Mouse (Mus musculus) limb, embryonic 15.5 days (tissue): ENCODE results near the gene Umps. TPM values are rescaled to one million over a fixed set of nuclear protein-coding genes. Genes with fewer than 3 reads are reported as not detected.

Experiments used
- ATAC-seq: fragments of 200-750 bp; cut with Nextera tagmentation; 2 replicates; pipeline ENCODE4 v1.8.0; 2017; ENCODE audit warnings: low read depth, moderate TSS enrichment; ENCODE audit not compliant: insufficient number of reproducible peaks, low FRiP score, low TSS enrichment
- H3K27ac ChIP-seq: fragments of 300-500 bp; sonication (generic); 2 replicates; pipeline ENCODE4 v1.5.1; 2015; ENCODE audit warnings: moderate library complexity, mild to moderate bottlenecking, inconsistent platforms
- H3K27me3 ChIP-seq: fragments of 300-500 bp; sonication (generic); 2 replicates; pipeline ENCODE4 v1.6.1; 2015; ENCODE audit warnings: inconsistent platforms
- H3K36me3 ChIP-seq: fragments of 300-500 bp; sonication (generic); 2 replicates; pipeline ENCODE4 v1.6.1; 2015; ENCODE audit warnings: inconsistent platforms
- H3K4me1 ChIP-seq: fragments of 300-500 bp; sonication (generic); 2 replicates; pipeline ENCODE4 v1.6.1; 2015; ENCODE audit warnings: inconsistent platforms
- H3K4me2 ChIP-seq: fragments of 300-500 bp; sonication (generic); 2 replicates; pipeline ENCODE4 v1.6.1; 2015; ENCODE audit warnings: mild to moderate bottlenecking, inconsistent platforms
- H3K4me3 ChIP-seq: fragments of 300-500 bp; sonication (generic); 2 replicates; pipeline ENCODE4 v1.5.1; 2015; ENCODE audit warnings: mild to moderate bottlenecking, inconsistent platforms
- H3K9ac ChIP-seq: fragments of 300-500 bp; sonication (generic); 2 replicates; pipeline ENCODE4 v1.6.1; 2015; ENCODE audit warnings: inconsistent platforms
- H3K9me3 ChIP-seq: fragments of 300-500 bp; sonication (generic); 2 replicates; pipeline ENCODE4 v1.6.1; 2016; ENCODE audit warnings: inconsistent platforms
- WGBS: fragments of 180-500 bp; shearing (Covaris S2); methylation state at CpG from one replicate; pipeline ENCODE4 v1.1.7; 2015; 5-methylcytosine and 5-hydroxymethylcytosine counted together
- polyA plus RNA-seq: library from polyadenylated mRNA; unstranded; fragments of >200 nt; fragmentation: Nextera tagmentation; extraction: Ambion mirVana; gene quantifications from 2 replicates; pipeline ENCODE4 v1.2.1, GENCODE M21; 2015

The Umps gene
- 43.7 and 43.9 TPM in 2 replicates for polyA plus RNA-seq

DNA sequence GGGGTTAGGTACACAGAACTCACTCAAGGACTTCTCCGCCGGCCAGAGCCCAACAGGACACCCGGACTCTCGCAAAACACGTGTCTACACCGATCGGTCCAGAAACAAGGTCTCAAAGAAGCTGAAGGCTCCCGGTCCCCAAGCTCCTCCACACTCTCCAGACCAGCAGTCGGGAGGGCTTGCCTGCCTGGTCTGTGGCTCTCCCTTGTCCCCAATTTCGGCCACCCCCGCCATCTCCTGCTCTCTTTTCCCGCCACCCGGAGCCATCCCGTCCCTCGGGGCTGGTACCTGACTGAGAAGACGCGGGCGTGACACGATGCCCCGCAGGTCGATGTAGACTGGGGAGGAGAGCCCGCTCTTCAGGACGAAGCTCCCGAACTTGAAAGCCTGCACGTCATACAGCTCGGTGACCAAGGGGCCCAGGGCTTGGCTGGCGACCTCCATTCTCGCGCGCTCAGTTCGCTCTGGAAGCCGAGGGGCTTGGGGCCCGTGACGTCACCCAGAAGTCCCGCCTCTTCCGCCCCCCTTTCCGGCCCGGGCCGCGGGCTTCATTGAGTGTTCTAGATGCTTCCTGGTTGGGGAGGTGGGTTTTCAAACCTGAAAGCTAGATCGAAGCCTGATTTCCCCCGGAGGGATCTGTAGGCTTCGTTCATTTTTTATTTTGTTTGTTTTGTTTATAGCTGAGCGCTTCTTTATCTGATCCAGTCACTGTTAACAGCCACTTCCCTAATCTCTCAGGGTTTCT is at the start of gene Umps:
TSS of gene Umps (minus strand) at position 501 of the 745 bp plus-strand sequence.
- Histone ChIP-seq H3K4me3 (peak within 1 kb of the TSS; percentile 85), H3K27me3 (no peaks in the 10 kb centered on the region), H3K9me3 (no peaks in the 10 kb centered on the region), H3K4me2 (peak within 1 kb of the TSS; percentile 79), H3K36me3 (peaks cover 15% of the 10 kb centered on the region), H3K4me1 (peaks cover 12% of the 10 kb centered on the region), H3K9ac (peak within 1 kb of the TSS; percentile 87), H3K27ac (peak within 1 kb of the TSS; percentile 77)
- peak; percentile 89 for ATAC-seq
- WGBS: 1% methylated on average over 44 of the region's 44 CpGs

DNA sequence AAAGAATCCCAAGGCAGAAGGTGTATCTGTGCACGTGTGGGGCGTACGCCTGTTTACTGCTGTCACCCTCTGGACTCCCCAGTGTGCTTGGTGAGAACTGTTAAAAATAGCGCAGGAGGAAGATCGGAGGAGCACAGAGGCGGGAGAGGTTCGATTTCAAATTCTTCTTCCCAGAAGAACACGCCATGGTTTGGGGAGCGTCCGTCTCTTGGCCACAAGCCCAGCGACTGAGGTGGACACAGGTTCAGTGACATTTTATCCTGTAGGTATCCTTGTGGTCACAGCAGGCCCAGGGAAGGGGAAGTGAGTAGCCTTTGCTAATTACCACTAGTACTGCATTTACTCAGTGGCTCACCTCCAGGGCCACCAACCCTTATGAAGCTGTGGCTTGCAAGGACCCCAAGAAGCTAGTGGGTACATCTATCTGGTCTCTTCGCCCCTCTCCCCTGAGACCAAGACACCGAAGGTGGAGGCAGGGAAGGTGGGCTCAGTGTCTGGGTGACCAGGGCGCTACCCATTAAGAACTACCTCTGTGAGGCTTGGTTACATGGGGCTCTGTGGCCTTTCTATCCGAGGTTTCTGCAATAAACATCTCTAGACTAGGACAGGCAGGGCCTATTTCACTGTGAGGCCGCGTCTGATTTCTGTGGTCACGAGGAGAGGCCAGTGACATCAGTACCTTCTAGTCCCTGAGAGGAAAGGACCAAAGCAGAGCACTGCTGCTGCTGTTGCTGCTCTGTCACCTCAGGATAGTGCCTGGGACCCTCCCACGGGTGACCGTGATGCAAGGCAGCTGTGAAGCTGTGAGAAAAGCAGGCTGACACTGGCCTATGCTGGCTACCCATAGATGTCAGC is 45.4 kb upstream of the Umps start:
- Histone ChIP-seq H3K4me1 (no peaks in the 10 kb centered on the region), H3K27ac (no peak overlapping the region), H3K9ac (no peak overlapping the region), H3K4me2 (no peak overlapping the region), H3K4me3 (no peak overlapping the region), H3K9me3 (no peaks in the 10 kb centered on the region), H3K27me3 (no peaks in the 10 kb centered on the region), H3K36me3 (peaks cover 37% of the 10 kb centered on the region)
- 88% methylated on average over 20 of the region's 20 CpGs for WGBS
- no peak for ATAC-seq

DNA sequence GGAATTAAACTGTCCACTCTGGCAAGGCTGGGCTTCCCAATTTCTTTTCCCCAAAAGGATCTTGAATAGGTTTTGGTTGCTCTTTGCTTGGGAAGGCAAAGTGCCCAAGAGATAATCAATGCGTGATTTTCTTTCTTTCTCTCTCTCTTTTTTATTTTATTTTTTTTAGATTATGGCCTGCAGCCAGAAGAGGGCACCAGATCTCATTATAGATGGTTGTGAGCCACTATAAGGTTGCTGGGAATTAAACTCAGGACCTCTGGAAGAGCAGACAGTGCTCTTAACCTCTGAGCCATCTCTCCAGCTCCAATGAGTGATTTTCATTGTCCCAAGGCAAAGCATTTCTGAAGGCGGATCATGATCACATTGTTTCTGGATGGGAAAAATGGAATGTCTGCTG is 42.7 kb upstream of the Umps start:
- 93% methylated on average over 2 of the region's 2 CpGs for WGBS
- no peak for ATAC-seq

DNA sequence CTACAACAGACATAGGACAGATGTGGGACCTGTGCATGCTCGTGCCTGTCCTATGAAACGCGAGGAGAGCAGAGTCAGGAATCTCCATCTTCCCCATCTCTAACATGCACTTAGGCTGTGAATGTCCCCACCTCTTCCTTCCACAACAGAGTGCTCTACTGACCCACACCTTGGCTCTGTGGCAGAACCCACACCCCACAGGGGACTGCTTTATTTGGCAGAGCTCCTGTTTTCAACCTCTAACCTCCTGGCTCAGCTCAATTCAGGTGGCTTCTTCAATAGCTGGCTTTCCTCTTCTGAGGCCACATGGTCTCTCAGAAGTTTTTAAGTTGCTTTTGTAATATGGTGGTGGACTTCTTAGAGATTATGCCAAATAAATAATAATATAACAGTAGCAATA is 39.1 kb upstream of the Umps start:
- peaks cover 7% of the 10 kb centered on the region; the same call in 1 of the 2 replicates for H3K36me3 ChIP-seq
- no peak overlapping the region for H3K27ac ChIP-seq
- ATAC-seq: no peak
- H3K4me3 ChIP-seq: no peak overlapping the region
- 89% methylated on average over 3 of the region's 3 CpGs for WGBS
- H3K9me3 ChIP-seq: no peaks in the 10 kb centered on the region
- no peak overlapping the region for H3K9ac ChIP-seq
- no peaks in the 10 kb centered on the region for H3K27me3 ChIP-seq
- H3K4me2 ChIP-seq: no peak overlapping the region
- peaks cover 22% of the 10 kb centered on the region for H3K4me1 ChIP-seq

More for the DNA sequence above, 42.7 kb upstream of the Umps start:
- peaks cover 11% of the 10 kb centered on the region for H3K4me1 ChIP-seq
- no peak overlapping the region for H3K9ac ChIP-seq
- H3K36me3 ChIP-seq: peaks cover 22% of the 10 kb centered on the region
- H3K4me2 ChIP-seq: no peak overlapping the region
- no peak overlapping the region for H3K4me3 ChIP-seq
- H3K27ac ChIP-seq: no peak overlapping the region
- H3K9me3 ChIP-seq: no peaks in the 10 kb centered on the region
- H3K27me3 ChIP-seq: no peaks in the 10 kb centered on the region

DNA sequence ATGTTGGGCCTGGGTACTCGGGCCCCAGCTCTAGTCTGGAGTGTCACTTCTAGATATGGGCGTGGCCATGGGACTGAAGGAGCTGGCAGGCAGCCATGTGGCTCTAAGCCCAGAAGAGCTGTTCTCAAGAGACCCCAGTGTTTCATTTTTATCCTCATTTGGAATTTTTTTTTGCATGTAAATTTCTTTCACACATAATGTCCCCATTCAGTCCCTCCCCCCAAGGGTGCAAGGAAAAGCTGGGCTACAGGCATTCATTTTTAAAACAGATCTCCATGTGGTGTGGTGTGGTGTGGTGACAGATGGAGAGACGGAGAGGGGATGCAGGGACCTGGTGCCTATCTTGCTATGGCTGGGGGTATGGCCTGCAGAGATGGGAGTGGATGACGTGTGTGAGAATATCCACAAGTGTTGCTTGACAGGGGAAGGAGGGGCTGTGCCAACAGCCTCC is 37.3 kb upstream of the Umps start:
- Histone ChIP-seq H3K9me3 (no peaks in the 10 kb centered on the region), H3K27me3 (no peaks in the 10 kb centered on the region), H3K4me2 (no peak overlapping the region), H3K27ac (peak overlapping the region; percentile 28), H3K4me1 (peaks cover 22% of the 10 kb centered on the region), H3K36me3 (no peaks in the 10 kb centered on the region), H3K9ac (no peak overlapping the region), H3K4me3 (no peak overlapping the region)
- WGBS: 13% methylated on average over 4 of the region's 4 CpGs
- peak; percentile 60 for ATAC-seq

DNA sequence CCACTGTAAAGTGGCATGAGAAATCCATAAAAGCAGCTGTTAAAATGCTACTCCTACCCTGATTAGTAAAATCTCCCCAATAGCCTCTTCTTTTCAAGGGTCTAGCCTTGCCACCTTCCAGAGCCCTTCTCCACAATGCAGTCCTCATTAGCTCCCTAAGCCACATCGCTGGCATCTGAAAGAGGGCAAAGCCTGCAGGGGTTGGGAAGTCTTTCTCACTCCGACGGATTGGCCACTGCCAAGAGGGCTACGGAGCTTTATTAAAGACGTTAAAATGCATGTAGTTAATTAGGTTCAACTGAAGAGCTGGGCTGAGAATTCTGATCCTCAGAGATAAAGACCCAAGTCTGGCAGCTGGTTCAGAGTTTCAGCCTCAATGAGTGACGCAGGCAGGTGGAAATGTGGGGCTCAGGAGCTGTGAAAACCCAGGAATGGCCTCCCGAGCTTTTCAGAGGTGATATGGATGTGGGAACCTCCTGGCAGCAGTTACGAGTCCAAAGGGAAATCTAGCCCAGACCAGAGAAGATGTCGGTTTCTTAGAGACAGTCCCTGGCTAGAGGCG is 36.8 kb upstream of the Umps start:
- peak overlapping the region; percentile 28 for H3K27ac ChIP-seq
- no peaks in the 10 kb centered on the region for H3K36me3 ChIP-seq
- no peak overlapping the region for H3K4me2 ChIP-seq
- WGBS: 30% methylated on average over 10 of the region's 10 CpGs
- no peaks in the 10 kb centered on the region for H3K27me3 ChIP-seq
- no peaks in the 10 kb centered on the region for H3K9me3 ChIP-seq
- no peak for ATAC-seq
- no peak overlapping the region for H3K9ac ChIP-seq
- peaks cover 22% of the 10 kb centered on the region for H3K4me1 ChIP-seq
- H3K4me3 ChIP-seq: no peak overlapping the region

DNA sequence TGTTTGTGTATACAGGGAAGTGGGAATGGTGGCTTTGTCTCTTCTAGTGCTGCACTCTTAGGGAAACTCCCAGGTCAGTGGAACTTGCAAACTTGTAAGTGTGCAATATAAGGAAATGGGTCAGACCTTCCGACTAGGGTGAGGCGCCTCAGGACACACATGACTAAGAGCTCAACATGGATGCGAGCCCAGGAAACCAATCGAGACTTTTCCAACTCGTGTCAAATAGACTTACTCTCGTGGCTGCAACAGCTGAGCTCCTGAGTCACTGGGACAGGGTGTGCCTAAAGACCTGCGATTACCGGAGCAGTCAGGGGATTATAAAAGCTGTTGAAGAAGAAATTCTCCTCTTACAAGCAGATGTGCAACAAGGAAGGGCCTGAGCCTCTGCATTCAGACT is 33.9 kb upstream of the Umps start:
- 55% methylated on average over 8 of the region's 8 CpGs for WGBS
- peaks cover 3% of the 10 kb centered on the region; the same call in 1 of the 2 replicates for H3K27me3 ChIP-seq
- no peak overlapping the region for H3K27ac ChIP-seq
- H3K9ac ChIP-seq: no peak overlapping the region
- no peak overlapping the region for H3K4me2 ChIP-seq
- H3K9me3 ChIP-seq: no peaks in the 10 kb centered on the region
- H3K4me3 ChIP-seq: no peak overlapping the region
- no peak for ATAC-seq
- H3K36me3 ChIP-seq: no peaks in the 10 kb centered on the region
- peaks cover 19% of the 10 kb centered on the region for H3K4me1 ChIP-seq

DNA sequence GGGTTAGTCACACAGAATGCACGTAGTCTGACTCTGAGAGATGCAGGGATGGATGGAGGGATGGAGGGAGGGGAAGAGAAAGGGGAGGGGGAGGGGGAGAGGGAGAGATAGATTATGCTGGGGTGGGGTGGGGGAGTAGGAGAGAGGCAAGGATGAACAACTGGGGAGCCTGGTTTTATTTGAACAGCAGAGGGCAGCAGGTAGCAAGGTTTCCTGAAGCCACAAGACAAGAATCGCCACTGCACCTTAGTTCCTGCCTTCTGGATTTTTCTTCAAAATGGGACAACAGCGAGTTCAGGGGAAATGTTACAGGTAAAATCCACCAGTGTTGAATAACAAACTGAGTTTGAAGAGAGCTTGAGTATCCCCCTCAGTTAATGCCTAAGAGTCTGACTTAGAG is 32.5 kb upstream of the Umps start:
- WGBS: 28% methylated on average over 3 of the region's 3 CpGs
- no peaks in the 10 kb centered on the region for H3K9me3 ChIP-seq
- no peak overlapping the region for H3K9ac ChIP-seq
- H3K4me3 ChIP-seq: no peak overlapping the region
- peaks cover 9% of the 10 kb centered on the region for H3K4me1 ChIP-seq
- no peak overlapping the region for H3K4me2 ChIP-seq
- no peak for ATAC-seq
- no peaks in the 10 kb centered on the region for H3K36me3 ChIP-seq
- H3K27ac ChIP-seq: no peak overlapping the region
- peaks cover 3% of the 10 kb centered on the region; the same call in 1 of the 2 replicates for H3K27me3 ChIP-seq

DNA sequence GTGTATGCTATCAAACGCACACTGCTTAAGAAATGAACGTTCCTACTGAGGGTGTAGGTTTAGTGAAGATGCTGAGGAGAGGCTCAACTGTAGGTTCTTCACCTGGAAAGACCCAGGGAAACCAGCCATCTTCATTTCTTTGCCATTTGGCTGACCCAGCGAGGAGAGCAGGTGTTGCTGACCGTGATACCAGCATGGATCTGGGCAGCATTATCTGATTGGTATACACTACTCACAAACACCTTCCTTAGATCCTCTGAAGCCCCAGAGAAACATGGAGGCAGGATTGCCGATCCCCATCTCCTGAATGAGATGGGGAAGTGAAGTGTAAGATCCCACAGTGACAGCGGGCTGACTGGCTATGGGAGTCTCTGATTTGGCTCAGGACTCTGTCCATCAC is 31.2 kb upstream of the Umps start:
- Histone ChIP-seq H3K36me3 (no peaks in the 10 kb centered on the region), H3K27ac (no peak overlapping the region), H3K4me2 (no peak overlapping the region), H3K9me3 (no peaks in the 10 kb centered on the region), H3K9ac (no peak overlapping the region), H3K4me3 (no peak overlapping the region), H3K27me3 (peaks cover 3% of the 10 kb centered on the region; the same call in 1 of the 2 replicates), H3K4me1 (no peaks in the 10 kb centered on the region)
- ATAC-seq: no peak
- WGBS: 86% methylated on average over 6 of the region's 6 CpGs

DNA sequence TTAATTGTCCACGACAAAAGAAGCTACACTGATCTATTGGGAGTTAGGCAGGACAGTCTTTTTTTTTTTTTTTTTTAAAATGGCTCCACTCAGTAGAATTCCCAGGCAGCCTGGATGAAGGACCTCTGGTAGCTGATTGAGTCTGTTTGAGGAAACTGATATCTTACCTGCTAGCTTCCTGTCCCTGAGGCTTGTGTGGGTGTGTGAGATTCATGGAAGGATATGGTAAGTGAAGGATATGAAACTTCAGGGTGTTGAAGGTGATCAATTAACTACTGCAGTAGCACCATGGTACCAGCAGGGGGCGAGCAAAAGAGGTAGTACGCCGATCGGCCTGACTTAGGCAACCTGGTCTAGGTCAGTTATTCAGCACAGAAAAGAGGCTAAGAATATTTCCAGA is 29.2 kb upstream of the Umps start:
- H3K9ac ChIP-seq: no peak overlapping the region

DNA sequence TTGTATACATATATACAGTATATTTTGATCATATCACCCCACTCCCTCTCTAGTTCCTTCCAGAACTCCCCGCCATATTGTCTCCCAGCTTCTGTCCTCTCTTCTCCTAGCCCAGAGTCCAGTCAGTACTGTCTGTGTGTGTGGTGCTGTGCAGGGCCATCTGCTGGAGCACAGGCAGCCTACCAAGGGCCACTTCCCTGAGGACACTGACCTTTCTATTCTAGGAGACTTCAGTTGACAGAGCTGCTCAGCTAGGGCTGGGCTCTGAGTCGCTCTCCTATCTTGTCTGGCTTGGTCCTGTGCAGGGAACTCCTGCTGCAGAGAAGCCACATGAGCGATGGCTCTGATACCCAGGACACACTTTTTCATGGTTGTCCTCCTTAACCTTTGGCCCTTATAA is 28.7 kb upstream of the Umps start:
- H3K27ac ChIP-seq: no peak overlapping the region
- no peaks in the 10 kb centered on the region for H3K36me3 ChIP-seq
- H3K27me3 ChIP-seq: peaks cover 3% of the 10 kb centered on the region; the same call in 1 of the 2 replicates
- no peaks in the 10 kb centered on the region for H3K9me3 ChIP-seq
- H3K9ac ChIP-seq: no peak overlapping the region
- 81% methylated on average over 3 of the region's 3 CpGs for WGBS
- ATAC-seq: no peak
- H3K4me3 ChIP-seq: no peak overlapping the region
- H3K4me1 ChIP-seq: no peaks in the 10 kb centered on the region
- H3K4me2 ChIP-seq: no peak overlapping the region

More for the DNA sequence above, 29.2 kb upstream of the Umps start:
- Histone ChIP-seq H3K4me1 (no peaks in the 10 kb centered on the region), H3K27me3 (peaks cover 3% of the 10 kb centered on the region; the same call in 1 of the 2 replicates), H3K4me2 (no peak overlapping the region), H3K9me3 (no peaks in the 10 kb centered on the region), H3K4me3 (no peak overlapping the region), H3K27ac (no peak overlapping the region), H3K36me3 (no peaks in the 10 kb centered on the region)
- ATAC-seq: no peak
- 6% methylated on average over 5 of the region's 5 CpGs for WGBS

DNA sequence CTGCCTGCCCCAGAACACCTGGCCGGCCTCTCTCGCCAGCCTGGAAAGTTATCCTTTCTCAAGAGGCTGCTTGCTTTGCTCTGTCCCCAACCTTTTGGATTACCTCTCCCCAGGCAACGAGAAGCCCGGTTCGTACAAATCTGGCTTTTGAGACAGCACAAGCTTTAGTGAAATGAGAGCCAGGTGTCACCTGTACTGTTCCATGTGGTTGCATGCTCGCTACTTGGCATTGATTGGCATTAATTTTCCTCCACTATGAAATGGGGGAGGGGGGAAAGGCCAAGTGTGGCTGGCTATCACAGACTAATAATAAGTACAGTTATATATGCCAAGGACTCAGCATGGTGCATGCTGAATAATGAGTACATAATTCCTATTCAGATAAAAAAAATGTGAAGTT is 27.5 kb upstream of the Umps start:
- Histone ChIP-seq H3K36me3 (no peaks in the 10 kb centered on the region), H3K27me3 (peaks cover 3% of the 10 kb centered on the region; the same call in 1 of the 2 replicates), H3K4me2 (no peak overlapping the region), H3K4me3 (no peak overlapping the region), H3K9ac (no peak overlapping the region), H3K4me1 (no peaks in the 10 kb centered on the region), H3K27ac (no peak overlapping the region), H3K9me3 (no peaks in the 10 kb centered on the region)
- WGBS: 64% methylated on average over 6 of the region's 6 CpGs
- ATAC-seq: no peak
